Mouse (Mus musculus) frontal cortex, adult 2 months (tissue): ENCODE measurements around the gene Trafd1. TPM values are rescaled to one million over a fixed set of nuclear protein-coding genes. Genes with fewer than 3 reads are reported as not detected.

Source experiments
- DNase-seq, 2 experiments: peaks; one replicate each; pipeline ENCODE4 v3.0.0; 2022; ENCODE audit warnings: low spot score in 1 of 2; ENCODE audit errors: extremely low spot score in 1 of 2
- polyA plus RNA-seq: library from polyadenylated mRNA; depleted of rRNA; stranded (reverse); fragments of >200 nt; gene quantifications from 2 replicates; pipeline ENCODE4 v1.2.3, GENCODE M21; 2012; rRNA removed

The Trafd1 gene
- 163 and 173 TPM in 2 replicates for polyA plus RNA-seq

DNA sequence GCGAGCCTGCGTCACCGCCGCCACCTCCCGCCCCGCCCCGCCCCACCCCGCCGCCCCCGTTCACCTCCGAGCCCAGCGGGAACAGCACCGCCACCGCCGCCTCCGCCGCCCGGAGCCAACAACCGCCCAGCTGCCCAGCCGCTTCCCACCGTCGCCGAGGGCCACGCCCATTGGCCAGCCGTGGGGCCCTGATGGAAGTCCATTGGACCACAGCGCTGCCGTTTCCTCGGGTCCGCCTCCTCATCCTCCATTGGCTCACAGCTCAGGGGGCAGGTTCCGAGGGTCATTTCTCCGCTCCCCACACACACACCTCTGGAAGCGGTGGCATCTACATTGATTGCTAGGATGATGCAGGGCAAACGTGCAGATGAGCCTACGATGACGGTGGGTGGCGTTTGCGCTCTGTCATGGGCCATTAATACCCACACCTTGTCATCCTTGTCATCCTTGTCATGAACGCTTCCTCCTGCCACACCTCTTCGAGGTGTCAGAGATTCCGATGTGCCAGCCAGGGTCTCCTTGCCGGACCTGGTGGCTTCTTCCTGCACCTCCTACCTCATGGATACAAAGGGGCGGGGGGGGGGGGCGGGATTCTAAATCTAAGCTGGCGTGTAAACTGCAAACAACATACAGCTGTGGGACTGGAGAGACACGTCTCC is at the start of gene Trafd1:
Trafd1 (minus strand) TSS at position 172 of the 659 bp plus-strand sequence.
- peak; percentile 89 to 95 for DNase-seq

DNA sequence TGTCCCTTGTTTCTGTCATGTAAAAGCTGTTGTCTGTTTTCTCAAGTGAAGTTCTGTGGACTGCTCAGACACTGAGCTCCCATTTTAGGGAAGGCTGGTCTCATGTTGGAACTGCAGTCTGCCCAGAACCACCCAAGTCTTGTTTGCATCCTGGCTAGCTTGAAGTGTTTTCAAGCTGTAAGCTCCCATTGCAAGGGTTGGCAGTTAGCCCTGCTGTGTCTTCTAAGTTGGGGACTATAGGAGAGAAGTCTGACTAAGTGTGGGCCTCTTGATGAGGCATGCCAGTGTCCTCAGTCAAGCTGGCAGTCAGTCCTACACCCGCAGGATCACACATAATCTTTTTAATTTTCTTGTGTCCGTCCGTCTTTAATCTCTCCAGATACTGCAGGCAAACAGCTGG is 43.5 kb upstream of the Trafd1 start:
- peak in 1 of 2 experiments; percentile 57 for DNase-seq

DNA sequence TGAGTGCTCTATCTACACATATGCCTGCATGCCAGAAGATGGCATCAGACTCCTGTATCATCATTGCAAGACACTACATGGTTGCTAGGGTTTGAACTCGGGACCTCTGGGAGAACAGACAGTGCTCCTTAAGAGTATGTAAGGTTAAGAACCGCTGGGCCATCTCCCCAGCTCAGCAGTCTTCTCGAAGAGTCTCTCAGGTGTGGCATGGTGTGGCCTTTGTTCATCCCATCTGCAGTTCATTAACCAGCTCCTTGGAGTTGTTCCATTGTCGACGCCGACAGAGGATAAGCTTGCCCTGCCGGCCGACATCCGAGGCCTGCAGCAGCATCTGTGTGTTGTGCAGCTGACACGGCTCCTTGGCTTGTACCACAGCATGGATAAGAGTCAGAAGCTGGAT is 37.9 kb upstream of the Trafd1 start:
- DNase-seq, result no peak

DNA sequence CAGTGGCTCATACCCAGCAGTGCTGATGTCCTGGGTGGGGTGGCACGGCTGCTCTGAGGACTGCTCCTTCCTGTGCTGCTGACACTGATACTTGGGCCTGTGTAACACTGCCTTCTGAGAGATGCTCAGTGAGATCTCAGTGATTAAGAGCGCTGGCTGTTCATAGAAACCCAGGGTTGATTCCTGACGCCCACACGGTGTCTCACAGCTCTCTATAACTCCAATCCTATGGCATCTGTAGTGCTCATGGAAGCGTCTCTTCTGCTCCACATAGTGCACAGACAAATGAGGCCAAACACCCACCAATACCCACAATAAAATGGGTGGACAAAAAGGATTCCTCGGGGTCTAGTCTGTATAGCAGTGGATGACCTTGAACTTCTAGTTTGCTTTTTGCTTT is 37.4 kb upstream of the Trafd1 start:
- peak in 1 of 2 experiments; percentile 53 for DNase-seq

DNA sequence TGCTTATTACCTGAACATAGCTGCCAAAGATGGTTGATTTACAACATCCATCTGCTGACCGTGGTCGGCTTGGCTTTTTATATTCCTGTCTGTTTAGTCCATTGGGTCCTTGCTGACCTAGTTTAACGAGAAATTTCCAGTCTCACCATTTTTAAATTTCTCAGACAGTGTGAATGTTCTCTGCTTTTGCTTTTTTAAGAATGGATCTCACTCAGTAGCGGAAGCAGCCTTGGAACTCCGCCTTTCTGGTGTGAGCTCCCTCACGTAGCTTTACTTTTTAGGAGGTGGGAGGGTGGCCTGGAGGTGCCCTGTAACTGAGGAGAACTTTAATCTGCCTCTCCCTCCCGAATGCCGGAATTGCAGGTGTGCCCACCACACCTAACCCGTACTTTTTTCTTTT is 35.3 kb upstream of the Trafd1 start:
- DNase-seq, result no peak

DNA sequence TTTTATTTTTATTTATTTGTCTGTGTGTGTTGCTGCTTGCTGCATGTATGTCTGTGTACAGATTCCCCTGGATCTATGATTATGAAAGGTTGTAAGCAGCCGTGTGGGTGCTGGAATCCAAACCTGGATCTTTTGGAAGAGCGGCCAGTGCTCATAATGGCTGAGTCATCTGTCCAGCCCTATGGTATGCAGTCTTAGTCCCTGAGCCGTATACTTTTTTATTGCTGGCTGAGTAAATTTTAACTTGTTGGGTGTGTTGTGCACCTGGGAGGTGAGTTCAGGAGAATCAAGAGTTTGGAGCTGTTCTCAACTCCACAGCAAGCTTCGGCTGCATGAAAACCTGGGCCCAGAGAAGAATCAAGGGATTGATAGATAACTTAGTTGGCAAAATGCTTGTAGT is 25.5 kb upstream of the Trafd1 start:
- no peak for DNase-seq

DNA sequence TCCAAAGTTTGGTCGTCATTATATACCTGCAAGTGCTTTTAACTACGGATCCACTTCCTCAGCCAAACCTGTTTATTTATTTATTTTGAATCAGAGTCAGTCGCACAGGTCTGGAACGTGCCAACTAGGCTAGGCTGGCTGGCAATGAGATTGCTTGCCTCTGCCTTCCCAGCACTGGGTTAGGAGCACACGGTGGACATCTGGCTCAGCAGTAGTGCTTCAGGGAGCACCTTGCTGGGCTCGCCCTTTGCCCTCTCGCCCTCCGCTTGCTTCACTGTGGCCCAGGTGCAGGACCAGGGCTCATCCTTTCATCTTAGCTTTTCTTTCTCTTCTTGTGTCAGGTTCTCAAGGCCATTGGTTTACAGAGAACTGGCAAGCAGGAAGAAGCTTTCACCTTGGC is 22.4 kb upstream of the Trafd1 start:
- DNase-seq, result no peak

DNA sequence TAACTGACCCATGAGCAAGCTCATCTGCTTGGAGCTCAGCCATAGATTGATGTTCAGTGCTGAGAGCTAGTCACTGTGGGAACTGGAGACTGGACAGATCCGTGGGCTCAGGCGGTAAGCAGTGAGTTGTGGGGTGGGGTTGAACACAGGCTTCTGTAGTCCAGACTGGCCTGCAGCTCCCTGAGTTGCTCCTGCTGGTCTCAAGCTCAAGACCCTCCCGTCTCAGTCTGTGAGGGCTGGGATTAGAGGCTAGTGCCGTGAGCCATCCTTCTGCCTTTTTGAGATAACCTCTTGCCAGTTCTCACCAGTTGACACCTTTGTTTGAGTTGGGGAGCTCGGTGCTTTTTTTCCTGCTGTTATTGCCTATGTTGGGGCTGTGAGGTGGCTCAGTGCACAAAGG is 15.4 kb upstream of the Trafd1 start:
- DNase-seq, result no peak

DNA sequence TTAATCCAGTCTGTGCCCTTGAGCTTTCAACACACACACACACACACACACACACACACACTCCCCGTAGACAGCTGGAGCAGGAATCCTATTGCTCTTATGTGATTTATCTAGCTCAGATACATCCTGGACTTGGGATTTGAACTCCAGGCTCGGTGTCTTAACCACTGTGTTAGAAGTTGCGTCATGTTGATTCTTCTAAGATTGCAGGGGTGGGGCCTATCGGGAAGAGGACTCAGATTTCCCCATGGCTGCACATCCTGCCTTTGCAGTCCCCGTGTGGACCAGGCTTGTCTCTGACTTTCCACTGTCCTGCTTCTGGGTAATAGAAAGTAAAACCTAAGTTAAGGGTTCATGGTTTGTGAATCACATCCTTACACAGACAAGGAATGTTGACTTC is 14.6 kb upstream of the Trafd1 start:
- no peak for DNase-seq

DNA sequence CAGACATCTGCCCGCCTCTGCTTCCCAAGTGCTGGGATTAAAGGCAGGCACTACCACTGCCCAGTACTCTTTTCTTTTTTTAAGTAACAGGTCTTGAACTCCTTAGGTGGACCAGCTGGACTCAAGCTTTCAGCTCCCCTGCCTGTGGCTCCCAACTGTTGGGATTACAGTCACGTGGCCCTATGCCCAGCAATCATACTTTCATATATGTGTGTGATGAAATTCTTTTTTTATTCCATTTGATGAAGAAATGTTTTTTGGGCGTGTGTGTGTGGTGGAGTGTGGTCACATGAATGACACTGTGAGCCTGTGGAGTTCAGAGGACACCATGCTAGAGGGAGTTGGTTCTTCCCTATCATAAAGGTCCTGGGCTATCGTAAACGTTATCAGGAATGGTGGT is 14.1 kb upstream of the Trafd1 start:
- no peak for DNase-seq

DNA sequence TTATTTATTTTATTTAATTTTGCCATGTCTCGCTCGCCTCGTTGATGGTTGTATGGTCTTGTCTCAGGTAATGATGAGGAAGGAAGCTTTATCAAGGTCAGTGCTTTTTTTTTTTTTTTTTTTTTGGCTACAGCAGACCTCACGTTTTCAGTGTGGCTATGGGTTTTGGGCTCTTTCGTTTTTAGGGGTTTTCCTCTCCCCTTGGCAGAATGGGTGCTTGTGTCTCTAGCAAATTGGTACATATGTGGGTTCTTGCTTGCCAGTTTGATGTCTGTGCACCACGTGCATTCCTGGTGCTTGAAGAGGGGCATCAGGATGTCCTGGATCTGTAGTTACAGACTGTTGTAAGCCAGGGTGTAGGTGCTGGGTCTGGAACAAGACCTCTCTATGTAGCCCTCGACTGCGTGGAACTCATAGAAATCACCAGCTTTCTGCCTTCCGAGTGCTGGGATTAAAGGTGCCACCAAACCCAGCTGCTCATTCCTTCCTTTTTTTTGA is 13.6 kb upstream of the Trafd1 start:
- no peak for DNase-seq

DNA sequence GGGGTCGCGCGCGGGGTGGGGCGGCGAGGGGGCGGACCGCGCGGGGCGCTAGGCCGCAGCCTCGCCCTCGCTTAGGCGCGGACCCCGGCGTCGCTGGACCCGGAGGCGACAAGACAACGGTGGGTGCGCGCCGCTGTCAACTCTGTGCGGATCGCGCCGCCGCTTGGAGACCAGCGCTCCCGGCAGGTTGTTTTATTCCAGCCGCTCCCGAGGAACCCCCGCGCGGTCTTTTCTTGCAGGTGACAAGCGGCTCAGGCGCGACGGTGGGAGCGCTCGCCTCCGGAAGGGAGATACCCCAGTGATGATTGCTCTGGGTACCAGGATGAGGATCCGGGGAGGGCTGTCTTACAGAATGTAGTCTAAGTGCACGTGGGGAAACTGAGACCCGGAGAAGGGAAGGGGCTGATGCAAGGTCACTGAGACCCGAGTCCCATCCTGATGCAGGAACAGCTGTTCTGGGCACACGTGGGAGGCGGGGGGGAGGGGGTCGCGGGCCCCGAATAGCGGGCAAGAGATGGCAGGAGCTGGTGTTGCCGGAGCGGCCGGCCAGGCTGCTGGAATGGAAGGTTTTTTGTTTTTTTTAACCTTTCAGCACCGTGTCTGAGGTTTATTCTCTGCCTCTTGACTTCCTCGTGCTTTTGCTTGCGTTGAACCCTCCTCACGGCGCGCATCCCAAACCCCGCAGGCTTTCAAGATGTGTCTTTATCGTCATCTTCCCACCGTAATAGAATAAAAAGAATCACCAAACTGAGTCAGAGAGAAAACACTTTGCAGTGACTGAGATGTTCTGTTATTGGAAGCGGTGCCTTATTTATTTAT is 12.9 kb upstream of the Trafd1 start:
- peak in 1 of 2 experiments; percentile 31 for DNase-seq

DNA sequence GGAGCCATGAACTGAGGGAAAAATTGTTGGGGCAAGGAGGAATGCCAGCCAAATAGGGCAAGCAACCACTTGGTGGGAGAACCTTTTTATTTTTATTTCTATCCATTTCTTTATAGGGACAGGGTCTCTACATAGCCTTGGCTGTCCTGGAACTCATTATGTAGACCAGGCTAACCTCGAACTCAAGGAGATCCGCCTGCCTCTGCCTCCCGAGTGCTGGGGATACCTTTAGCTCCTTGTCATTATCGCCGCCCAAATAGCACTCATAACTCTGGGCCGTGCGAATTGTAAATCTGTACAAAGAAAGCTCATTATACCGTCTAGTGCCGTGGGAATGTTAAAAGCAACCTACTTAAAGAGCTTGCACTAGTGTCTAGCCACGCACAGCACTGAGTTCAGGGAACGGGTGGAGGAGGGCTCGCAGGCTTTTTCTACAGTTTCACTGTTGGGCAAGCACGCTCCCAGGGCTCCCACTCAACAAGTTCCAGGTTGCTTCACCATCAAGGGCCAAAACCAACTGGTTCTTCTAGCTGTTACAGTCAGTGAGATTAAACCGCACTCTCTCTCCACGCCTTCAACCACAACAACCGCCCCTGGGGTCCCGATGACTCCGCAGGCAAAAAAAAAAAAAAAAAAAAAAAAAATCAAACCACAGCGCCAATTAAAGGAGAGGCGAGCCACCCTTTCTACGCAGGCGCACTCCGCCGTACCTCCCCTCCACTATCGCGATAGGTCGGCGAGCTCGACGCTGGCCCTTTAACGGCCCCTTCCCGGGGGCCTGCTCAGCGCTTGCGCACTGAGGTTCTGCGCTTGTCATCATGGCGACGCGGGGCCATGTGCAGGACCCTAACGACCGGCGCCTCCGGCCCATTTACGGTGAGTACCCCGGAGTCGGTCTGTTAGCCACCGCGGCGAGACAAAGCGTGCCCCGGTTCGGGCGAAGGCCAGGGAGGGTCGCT is 12.0 kb upstream of the Trafd1 start, which contains the start of gene Naa25:
Naa25 (plus strand) TSS at position 750 of the 959 bp plus-strand sequence.
- DNase-seq, result peak; percentile 86 to 95

DNA sequence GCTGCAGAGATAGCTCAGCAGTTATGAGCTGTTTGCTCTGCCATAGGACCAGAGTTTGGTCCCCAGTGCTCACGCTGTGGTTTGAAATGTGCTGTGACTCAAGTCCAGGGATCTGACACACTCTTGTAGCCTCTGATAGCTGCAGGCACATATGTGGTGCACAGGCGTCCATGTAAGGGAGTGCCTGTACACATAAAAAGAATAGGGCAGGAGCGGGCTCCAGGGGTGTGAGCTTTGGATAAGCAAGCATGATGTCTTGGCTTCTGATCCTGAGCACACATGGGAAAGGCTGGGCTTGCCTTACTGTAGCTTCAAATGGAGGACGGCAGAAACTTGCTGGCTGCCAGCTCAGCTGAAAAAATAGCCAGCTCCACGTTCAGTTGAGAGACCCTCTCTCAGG is 10.2 kb upstream of the Trafd1 start:
- no peak for DNase-seq

DNA sequence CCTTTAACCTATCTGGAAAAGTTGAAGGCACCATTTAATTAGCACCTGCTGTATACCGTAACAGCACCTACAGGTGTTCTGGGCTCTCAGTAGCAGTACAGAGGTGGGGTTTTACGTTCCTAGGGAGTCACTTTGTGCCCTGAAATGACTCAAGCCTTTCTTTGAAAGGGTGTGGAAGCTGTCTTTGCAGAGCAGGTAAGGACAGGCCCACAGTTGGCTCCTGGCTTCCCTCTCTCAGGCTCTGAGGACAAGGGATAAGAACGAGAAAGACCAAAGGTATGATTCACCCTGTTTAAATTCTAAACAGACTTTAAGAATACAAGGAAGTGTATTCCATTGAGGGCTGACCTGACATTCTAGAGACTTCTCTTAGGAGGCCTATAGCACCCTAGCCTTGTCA is 8.0 kb upstream of the Trafd1 start:
- no peak for DNase-seq

DNA sequence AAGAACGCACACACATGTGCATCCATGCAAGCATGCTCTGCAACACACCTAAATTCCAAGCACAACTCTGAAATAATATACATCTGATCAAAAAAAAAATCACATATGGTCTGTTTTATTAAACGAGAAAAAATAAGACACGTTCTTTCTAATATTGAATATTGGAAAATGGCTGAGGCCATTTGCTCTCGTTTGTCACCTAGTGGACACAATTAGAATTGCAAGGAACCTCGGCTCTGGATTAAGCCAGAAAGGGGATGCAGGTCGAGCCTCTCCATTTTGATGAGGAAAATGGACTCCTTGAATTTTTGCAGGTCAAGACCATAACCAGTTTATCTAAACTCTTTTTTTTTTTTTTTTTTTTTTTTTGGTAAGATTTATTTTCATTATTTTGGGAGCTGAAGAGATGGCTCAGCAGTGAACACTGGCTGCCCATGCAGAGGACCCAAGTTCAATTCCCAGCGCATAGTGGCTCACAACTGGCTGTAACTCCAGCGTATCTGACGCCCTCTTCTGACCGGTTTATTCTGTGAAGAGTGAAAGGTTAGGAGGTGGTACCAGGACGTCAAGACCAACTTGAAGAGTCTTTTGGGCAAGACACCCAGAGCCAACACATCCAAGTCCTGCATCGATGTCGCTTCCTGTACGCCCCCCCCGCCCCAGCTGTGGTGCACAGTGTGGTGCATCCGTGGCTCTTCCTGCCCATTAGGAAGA is 7.4 kb upstream of the Trafd1 start:
- DNase-seq, result peak in 1 of 2 experiments; percentile 77

DNA sequence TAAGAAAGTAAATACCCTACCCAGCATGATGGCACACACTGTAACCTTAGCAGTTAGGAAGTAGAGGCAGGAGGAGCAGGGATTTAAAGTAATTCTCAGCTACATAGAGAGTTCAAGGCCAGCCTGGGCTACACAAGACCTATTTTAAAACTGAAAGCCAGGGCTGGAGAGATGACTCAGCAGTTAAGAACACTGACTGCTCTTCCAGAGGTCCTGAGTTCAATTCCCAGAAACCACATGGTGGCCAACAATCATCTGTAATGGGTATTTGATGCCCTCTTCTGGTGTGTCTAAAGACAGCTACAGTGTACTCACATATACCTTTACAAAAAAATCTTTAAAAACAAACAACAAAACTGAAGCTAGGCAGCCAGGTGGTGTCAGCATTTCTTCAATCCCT is 4.3 kb upstream of the Trafd1 start:
- DNase-seq, result no peak

DNA sequence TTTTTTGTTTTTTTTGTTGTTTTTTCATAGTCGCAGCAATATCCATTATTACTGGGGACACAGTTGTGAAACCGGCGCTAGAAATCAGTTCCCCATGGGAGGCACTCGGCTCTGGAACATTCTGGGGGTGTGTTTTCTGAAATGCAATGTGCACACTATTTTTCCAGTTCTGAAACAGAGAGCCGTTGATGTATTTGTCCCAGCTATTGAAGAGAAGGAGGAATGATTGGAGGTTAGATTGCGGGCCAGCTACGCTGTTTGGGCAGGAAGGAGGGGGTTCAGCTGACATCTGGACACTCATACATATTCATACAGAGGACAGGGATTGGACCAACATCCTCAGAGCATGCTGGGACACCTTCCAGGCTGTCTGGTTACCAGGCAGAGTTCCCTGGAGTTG is 3.7 kb upstream of the Trafd1 start:
- peak in 1 of 2 experiments; percentile 22 for DNase-seq

DNA sequence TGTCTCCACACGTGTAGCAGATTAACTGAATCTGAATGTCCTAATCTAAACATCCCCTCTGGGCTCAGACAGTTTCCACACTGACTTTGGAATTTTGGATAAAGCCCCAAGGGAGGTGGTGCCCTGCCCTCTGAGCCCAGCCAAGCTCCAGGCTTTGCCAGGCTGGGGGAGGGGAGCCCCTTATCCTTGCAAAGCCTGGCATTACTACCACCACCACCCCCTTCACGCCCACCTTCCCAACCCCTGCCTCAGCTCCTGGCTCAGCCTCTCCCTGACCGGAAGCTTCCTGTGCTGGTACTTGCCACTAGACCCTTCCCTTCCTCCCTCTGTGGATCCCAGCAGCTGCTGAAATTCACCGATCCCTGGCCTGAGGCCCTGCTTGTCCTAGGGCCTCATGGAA is 1.7 kb upstream of the Trafd1 start:
- no peak for DNase-seq
